Mouse (Mus musculus): ENCODE results near the gene Olfr46. TPM values are rescaled to one million over a fixed set of nuclear protein-coding genes. Genes with fewer than 3 reads are reported as not detected.
"Not testable (repeated sequence)": the region's sequence is repeated elsewhere in the genome, so short reads cannot be mapped to it uniquely, and the experiment has no call there.

Gene Olfr46
- total RNA-seq (2012; rRNA removed) (not detected in 2 replicates), total RNA-seq (2014; rRNA removed) (not detected in 2 replicates), polyA plus RNA-seq (2012; ENCODE audit: insufficient read length, low read depth) (not detected in 2 replicates)

- dilution Hi-C loops (cut with MboI; ENCODE audit: extremely low pct_ligation_motif_present, extremely low pct_unique_long_range_greater_than_20kb, low sequenced_read_pairs); in situ Hi-C loops (cut with MboI; ENCODE audit: low pct_ligation_motif_present, low pct_unique_long_range_greater_than_20kb, low sequenced_read_pairs); H3K4me2 ChIP-seq (ENCODE audit: insufficient read depth, low read depth, poor library complexity, severe bottlenecking): not testable (repeated sequence)
These were observed at the start of gene Olfr46 for GRCm38 (mm10) chr7:140600969-140601368. Olfr46 (plus strand) TSS chr7:140601269.

GRCm38 (mm10) chr7:140567586-140567985, 33.5 kb upstream of the Olfr46 start, which contains the start of gene Olfr538:
Olfr538 (plus strand) TSS chr7:140567886.
- H3K9ac ChIP-seq (ENCODE audit: insufficient read depth, low read depth), result no peak within 1 kb of the TSS
- dilution Hi-C loops (cut with MboI; ENCODE audit: extremely low pct_ligation_motif_present, extremely low pct_unique_long_range_greater_than_20kb, low sequenced_read_pairs) (no loop called here), in situ Hi-C loops (cut with MboI; ENCODE audit: low pct_ligation_motif_present, low pct_unique_long_range_greater_than_20kb, low sequenced_read_pairs) (no loop called here)
- H3K4me1 ChIP-seq (ENCODE audit: control insufficient read depth in 1 of 2, insufficient read depth in 2 of 2), result no peaks in the 10 kb centered on the region
- H3K79me2 ChIP-seq (replicated peaks; ENCODE audit: control insufficient read depth, extremely low read depth, insufficient read depth, poor library complexity, severe bottlenecking), result no peaks in the 10 kb centered on the region
- no peak for TF ChIP-seq ZNF384 (IDR thresholded peaks at IDR 0.05; ENCODE audit: low read depth, low read length)
- TF ChIP-seq HCFC1 (IDR thresholded peaks at IDR 0.05; ENCODE audit: low read depth, low read length), result no peak
- TF ChIP-seq JUND (conservative IDR thresholded peaks at IDR 0.05; ENCODE audit: low read depth, low read length), result no peak
- no peak for TF ChIP-seq POLR2AphosphoS2 (IDR thresholded peaks at IDR 0.05; ENCODE audit: low read depth, low read length)
- TF ChIP-seq EP300 (IDR thresholded peaks at IDR 0.05; ENCODE audit: low read length), result no peak
- no peak for TF ChIP-seq E2F4 (IDR thresholded peaks at IDR 0.05; ENCODE audit: insufficient replicate concordance, low read depth, low read length)
- TF ChIP-seq RAD21 (IDR thresholded peaks at IDR 0.05; ENCODE audit: low read depth, low read length), result no peak
- no peak for TF ChIP-seq MXI1 (IDR thresholded peaks at IDR 0.05; ENCODE audit: low read depth, low read length)
- TF ChIP-seq TBP (conservative IDR thresholded peaks at IDR 0.05; ENCODE audit: low read depth, low read length), result no peak
- no peak for TF ChIP-seq ZMIZ1 (IDR thresholded peaks at IDR 0.05; ENCODE audit: low read depth, low read length)
- TF ChIP-seq CTCF (conservative IDR thresholded peaks at IDR 0.05 in 1 of 2, IDR thresholded peaks at IDR 0.05 in 1 of 2; ENCODE audit: low read depth in 2 of 2, low read length in 2 of 2), result no peak
- no peak for TF ChIP-seq MEF2A (IDR thresholded peaks at IDR 0.05; ENCODE audit: borderline replicate concordance, low read depth, low read length)
- TF ChIP-seq ELF1 (IDR thresholded peaks at IDR 0.05; ENCODE audit: low read depth, low read length), result no peak
- TF ChIP-seq NELFE (IDR thresholded peaks at IDR 0.05; ENCODE audit: low read depth, low read length), result no peak
- no peak for TF ChIP-seq PAX5 (IDR thresholded peaks at IDR 0.05; ENCODE audit: low read length)
- no peak for TF ChIP-seq ZC3H11A (IDR thresholded peaks at IDR 0.05; ENCODE audit: low read depth, low read length)
- no peak for TF ChIP-seq MAFK (IDR thresholded peaks at IDR 0.05; ENCODE audit: insufficient replicate concordance, low read length)
- no peak for TF ChIP-seq USF2 (conservative IDR thresholded peaks at IDR 0.05; ENCODE audit: low read depth, low read length)
- TF ChIP-seq CHD1 (IDR thresholded peaks at IDR 0.05; ENCODE audit: low read depth, low read length), result no peak
- TF ChIP-seq ETS1 (conservative IDR thresholded peaks at IDR 0.05; ENCODE audit: low read depth, low read length), result no peak
- no peaks in the 10 kb centered on the region for H3K36me3 ChIP-seq (replicated peaks in 1 of 2; ENCODE audit: control insufficient read depth in 1 of 2, insufficient read depth in 1 of 2, low read length in 1 of 2)
- peaks cover 5% of the 10 kb centered on the region for H3K27me3 ChIP-seq (replicated peaks)
- DNase-seq (ENCODE audit: extremely low read depth), result no peak
- no peak within 1 kb of the TSS for H3K27ac ChIP-seq (ENCODE audit: insufficient read depth, low read depth)
- H3K4me3 ChIP-seq (replicated peaks in 1 of 3; ENCODE audit: low read depth in 2 of 3, low read length in 2 of 3, poor library complexity in 1 of 3), result no peak within 1 kb of the TSS
- no peak within 1 kb of the TSS for H3K4me2 ChIP-seq (ENCODE audit: insufficient read depth, low read depth, poor library complexity, severe bottlenecking)
- H3K9me3 ChIP-seq (replicated peaks; ENCODE audit: low read length), result no peaks in the 10 kb centered on the region

More at GRCm38 (mm10) chr7:140600969-140601368, at the start of gene Olfr46:
- not testable (repeated sequence) for H3K4me1 ChIP-seq (ENCODE audit: control insufficient read depth in 1 of 2, insufficient read depth in 2 of 2); DNase-seq (ENCODE audit: extremely low read depth); H3K9me3 ChIP-seq (replicated peaks; ENCODE audit: low read length); H3K27ac ChIP-seq (ENCODE audit: insufficient read depth, low read depth); H3K4me3 ChIP-seq (replicated peaks in 1 of 3; ENCODE audit: low read depth in 2 of 3, low read length in 2 of 3, poor library complexity in 1 of 3); H3K79me2 ChIP-seq (replicated peaks; ENCODE audit: control insufficient read depth, extremely low read depth, insufficient read depth, poor library complexity, severe bottlenecking); H3K9ac ChIP-seq (ENCODE audit: insufficient read depth, low read depth); H3K36me3 ChIP-seq (replicated peaks in 1 of 2; ENCODE audit: control insufficient read depth in 1 of 2, insufficient read depth in 1 of 2, low read length in 1 of 2)
- H3K27me3 ChIP-seq (replicated peaks), result peaks cover 11% of the 10 kb centered on the region

DNA sequence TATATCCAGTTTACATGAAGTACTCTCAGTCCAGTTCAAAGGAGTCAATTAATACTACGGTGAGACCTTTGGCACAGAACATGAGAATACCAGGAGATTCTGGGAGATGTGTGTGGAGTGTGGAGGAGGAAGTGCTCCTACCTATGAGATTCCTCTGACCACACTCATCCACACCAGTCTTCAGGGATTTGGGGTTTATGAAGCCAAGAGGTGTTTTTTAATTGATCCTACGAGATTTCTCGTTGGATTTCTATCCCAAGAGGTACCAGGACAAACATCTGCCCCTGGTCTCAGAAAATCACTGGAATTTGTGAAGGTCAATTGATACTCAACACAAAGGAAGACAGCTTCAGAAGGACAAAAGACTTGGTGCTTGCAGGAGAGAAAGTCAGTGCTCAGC, 27.6 kb downstream of the Olfr46 start, which contains the start of gene Olfr61:
Gene Olfr61, plus strand, starts transcription at position 301 of the 400 bp plus-strand sequence.
- dilution Hi-C loops (cut with MboI; ENCODE audit: extremely low pct_ligation_motif_present, extremely low pct_unique_long_range_greater_than_20kb, low sequenced_read_pairs); H3K79me2 ChIP-seq (replicated peaks; ENCODE audit: control insufficient read depth, extremely low read depth, insufficient read depth, poor library complexity, severe bottlenecking); H3K27ac ChIP-seq (ENCODE audit: insufficient read depth, low read depth); in situ Hi-C loops (cut with MboI; ENCODE audit: low pct_ligation_motif_present, low pct_unique_long_range_greater_than_20kb, low sequenced_read_pairs); H3K4me1 ChIP-seq (ENCODE audit: control insufficient read depth in 1 of 2, insufficient read depth in 2 of 2); DNase-seq (ENCODE audit: extremely low read depth); H3K9ac ChIP-seq (ENCODE audit: insufficient read depth, low read depth); H3K4me2 ChIP-seq (ENCODE audit: insufficient read depth, low read depth, poor library complexity, severe bottlenecking); H3K36me3 ChIP-seq (replicated peaks in 1 of 2; ENCODE audit: control insufficient read depth in 1 of 2, insufficient read depth in 1 of 2, low read length in 1 of 2); H3K9me3 ChIP-seq (replicated peaks; ENCODE audit: low read length); H3K4me3 ChIP-seq (replicated peaks in 1 of 3; ENCODE audit: low read depth in 2 of 3, low read length in 2 of 3, poor library complexity in 1 of 3): not testable (repeated sequence)
- peaks cover 42% of the 10 kb centered on the region for H3K27me3 ChIP-seq (replicated peaks)

Data from CH12.LX (cell line).